Mouse (Mus musculus) cerebellum, adult 2 months (tissue): ENCODE measurements around the gene Clec10a.

Source experiments
- CTCF ChIP-seq: fragments of 200-500 bp; IDR thresholded peaks from 2 replicates; pipeline ENCODE4 v1.5.1; 2011; ENCODE audit warnings: low read depth, mild to moderate bottlenecking, control low read depth, low read length, moderate library complexity, borderline replicate concordance; ENCODE audit not compliant: insufficient read depth
- POLR2A ChIP-seq: fragments of 200-500 bp; IDR thresholded peaks from 2 replicates; pipeline ENCODE4 v1.6.1; 2011; ENCODE audit warnings: low read length, control low read depth, borderline replicate concordance; ENCODE audit not compliant: insufficient read depth

DNA sequence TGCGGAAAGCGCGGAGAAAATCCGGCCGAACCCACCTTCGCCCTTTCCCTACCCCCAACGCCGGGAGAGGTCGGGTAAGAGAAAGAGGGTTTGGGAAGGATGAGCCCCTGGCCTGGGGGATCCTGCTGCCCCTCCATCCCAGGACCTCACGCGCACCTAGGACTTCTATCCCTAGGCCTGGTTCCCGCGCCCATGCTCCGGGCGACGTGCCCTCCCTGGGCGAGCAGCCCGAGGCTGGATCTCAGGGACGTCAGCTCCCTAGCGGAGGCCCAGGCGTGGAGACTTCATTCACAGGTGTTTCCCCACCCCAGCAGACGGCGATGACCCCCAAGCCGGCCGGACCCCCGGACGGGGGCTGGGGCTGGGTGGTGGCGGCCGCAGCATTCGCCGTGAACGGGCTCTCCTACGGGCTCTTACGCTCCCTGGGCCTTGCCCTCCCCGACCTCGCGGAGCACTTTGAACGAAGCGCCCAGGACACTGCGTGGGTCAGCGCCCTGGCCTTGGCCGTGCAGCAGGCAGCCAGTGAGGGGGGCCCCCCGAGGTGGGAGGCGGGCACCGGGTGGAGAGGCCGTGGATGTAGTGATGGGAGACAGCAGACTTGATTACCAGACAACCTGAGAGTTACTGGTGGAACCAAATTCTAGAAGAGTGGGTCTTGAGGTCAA lies 58.3 kb downstream of the Clec10a start:
- peak; percentile 17; the same call in 1 of the 2 replicates for TF ChIP-seq POLR2A
- TF ChIP-seq CTCF, result no peak
